In genomic region chr13:5347503-5348469, GRCm38 (mm10) we compare ENCODE assay signal across 8 mouse cellular contexts.
A peak's percentile ranks its signal among the peaks of the same experiment; 100 is the strongest.
DNase-seq lines count a peak whose midpoint lies in the region; ATAC-seq and TF ChIP-seq lines count a peak whose summit lies in the region.

No protein-coding gene starts in this region.

- no peaks in the 10 kb centered on the region for H3K9me3 ChIP-seq in heart, embryonic 13.5 days
- H3K9me3 ChIP-seq in lung, postnatal 0 days (ENCODE audit: low read length): no peaks in the 10 kb centered on the region
- H3K9me3 ChIP-seq in neural tube, embryonic 15.5 days (replicated peaks): no peaks in the 10 kb centered on the region
- H3K9me3 ChIP-seq in forebrain, embryonic 14.5 days (replicated peaks; ENCODE audit: control insufficient read depth, low read length): no peaks in the 10 kb centered on the region

- peak overlapping the region; percentile 58 for H3K27ac ChIP-seq in heart, embryonic 13.5 days (replicated peaks)
- no peak overlapping the region for H3K27ac ChIP-seq in lung, postnatal 0 days (ENCODE audit: low read length)
- no peak overlapping the region for H3K27ac ChIP-seq in neural tube, embryonic 15.5 days (replicated peaks)
- no peak overlapping the region for H3K27ac ChIP-seq in forebrain, embryonic 14.5 days (ENCODE audit: low read depth, low read length)

- H3K36me3 ChIP-seq in heart, embryonic 13.5 days: no peaks in the 10 kb centered on the region
- H3K36me3 ChIP-seq in lung, postnatal 0 days (ENCODE audit: insufficient read depth, low read length): no peaks in the 10 kb centered on the region
- no peaks in the 10 kb centered on the region for H3K36me3 ChIP-seq in neural tube, embryonic 15.5 days
- no peaks in the 10 kb centered on the region for H3K36me3 ChIP-seq in forebrain, embryonic 14.5 days (ENCODE audit: control insufficient read depth, insufficient read depth, low read length)

- 53% methylated on average over 6 of the region's 6 CpGs for WGBS in heart, embryonic 13.5 days
- 40% methylated on average over 6 of the region's 6 CpGs for WGBS in lung, postnatal 0 days
- WGBS in neural tube, embryonic 15.5 days: 73% methylated on average over 6 of the region's 6 CpGs
- WGBS in forebrain, embryonic 14.5 days: 81% methylated on average over 6 of the region's 6 CpGs

- H3K9ac ChIP-seq in heart, embryonic 13.5 days: no peak overlapping the region
- H3K9ac ChIP-seq in lung, postnatal 0 days (replicated peaks; ENCODE audit: low read depth): no peak overlapping the region
- H3K9ac ChIP-seq in neural tube, embryonic 15.5 days (replicated peaks): no peak overlapping the region
- no peak overlapping the region for H3K9ac ChIP-seq in forebrain, embryonic 14.5 days (ENCODE audit: low read length)

- no peak for TF ChIP-seq CTCF in lung, postnatal 0 days (IDR thresholded peaks at IDR 0.05)

- H3K27me3 ChIP-seq in heart, embryonic 13.5 days (replicated peaks): no peaks in the 10 kb centered on the region
- no peaks in the 10 kb centered on the region for H3K27me3 ChIP-seq in lung, postnatal 0 days (replicated peaks; ENCODE audit: insufficient read depth, low read length)
- H3K27me3 ChIP-seq in neural tube, embryonic 15.5 days (replicated peaks): no peaks in the 10 kb centered on the region
- H3K27me3 ChIP-seq in forebrain, embryonic 14.5 days (replicated peaks; ENCODE audit: control insufficient read depth, insufficient read depth, low read length): no peaks in the 10 kb centered on the region

- intact Hi-C loops in gastrocnemius, postnatal 14 days (cut with DNase I; ENCODE audit: low total_unique reads): no loop called here

- ATAC-seq in heart, embryonic 13.5 days (ENCODE audit: extremely low read depth, insufficient number of reproducible peaks, low FRiP score, low TSS enrichment): no peak
- ATAC-seq in lung, postnatal 0 days: peak; percentile 58
- no peak for ATAC-seq in neural tube, embryonic 15.5 days (ENCODE audit: low FRiP score)
- ATAC-seq in forebrain, embryonic 14.5 days: no peak

- H3K4me2 ChIP-seq in heart, embryonic 13.5 days: no peak overlapping the region
- H3K4me2 ChIP-seq in lung, postnatal 0 days (replicated peaks; ENCODE audit: low read depth, low read length): no peak overlapping the region
- H3K4me2 ChIP-seq in neural tube, embryonic 15.5 days: no peak overlapping the region
- H3K4me2 ChIP-seq in forebrain, embryonic 14.5 days (ENCODE audit: low read length): no peak overlapping the region

- H3K4me3 ChIP-seq in heart, embryonic 13.5 days: no peak overlapping the region
- H3K4me3 ChIP-seq in lung, postnatal 0 days (ENCODE audit: low read depth, low read length): no peak overlapping the region
- no peak overlapping the region for H3K4me3 ChIP-seq in neural tube, embryonic 15.5 days (replicated peaks)
- H3K4me3 ChIP-seq in forebrain, embryonic 14.5 days (ENCODE audit: low read depth, low read length): no peak overlapping the region

- H3K4me1 ChIP-seq in heart, embryonic 13.5 days: peaks cover 17% of the 10 kb centered on the region
- no peaks in the 10 kb centered on the region for H3K4me1 ChIP-seq in lung, postnatal 0 days (ENCODE audit: insufficient read depth, low read depth, low read length)
- 0 out of 2 replicates have a peak, but pooled peaks cover 5% of the 10 kb centered on the region for H3K4me1 ChIP-seq in neural tube, embryonic 15.5 days
- H3K4me1 ChIP-seq in forebrain, embryonic 14.5 days (ENCODE audit: control insufficient read depth, insufficient read depth, low read length): no peaks in the 10 kb centered on the region

- DNase-seq in gastrocnemius, postnatal 14 days: peak; percentile 3
- no peak for DNase-seq in gastrocnemius, adult 8-10 months (ENCODE audit: low spot score in 2 of 2)
- DNase-seq in adrenal gland, postnatal 25 days: peak; percentile 7
- peak; percentile 42 for DNase-seq in lung, postnatal 0 days (ENCODE audit: low spot score)
- DNase-seq in layer of hippocampus, adult 11-12 months (ENCODE audit: low spot score): no peak
- no peak for DNase-seq in forebrain, embryonic 14.5 days (ENCODE audit: low spot score)

- TF ChIP-seq EP300 in lung, postnatal 0 days (IDR thresholded peaks at IDR 0.05): no peak

Comparison
In these comparisons a context has a peak if more than half of its experiments do, and no peak if none do; other contexts are left out.
1. DNase-seq: peak in gastrocnemius, postnatal 14 days (single experiment), adrenal gland, postnatal 25 days (single experiment) and lung, postnatal 0 days (single experiment); none in gastrocnemius, adult 8-10 months (0 of 2), layer of hippocampus, adult 11-12 months (single experiment) and forebrain, embryonic 14.5 days (single experiment).